Comparison of ENCODE assay signal across 24 mouse cellular contexts in genomic region chr1:52040366-52041061, GRCm38 (mm10). TPM values are rescaled to one million over a fixed set of nuclear protein-coding genes. Genes with fewer than 3 reads are reported as not detected.
DNase-seq lines count a peak whose midpoint lies in the region; TF ChIP-seq lines count a peak whose summit lies in the region.
"Had no signal": no experiment of that assay in that cellular context is flagged by ENCODE, and none has a peak within 500 bp of the region (broad histone marks: within the 10 kb centered on the region; RNA-seq: fewer than 3 reads in every experiment).

No protein-coding gene starts in this region.

- H3K4me1 ChIP-seq in lung, adult 2 months (ENCODE audit: control insufficient read depth, insufficient read depth, low read length): no peaks in the 10 kb centered on the region
- H3K4me1 ChIP-seq: kidney, embryonic 15.5 days had no signal

- peak; percentile 10 for DNase-seq in lung, postnatal 10 days
- no peak for DNase-seq in lung, adult 2 months
- DNase-seq in Muller cell, postnatal 12 days (ENCODE audit: inconsistent ontology term): peak; percentile 2
- DNase-seq in lung, postnatal 25 days (ENCODE audit: low spot score): peak; percentile 25
- no peak for DNase-seq in kidney, postnatal 14 days
- no peak for DNase-seq in retina, postnatal 1 day
- no peak for DNase-seq in T-cell, adult 2 months (ENCODE audit: low spot score)
- DNase-seq: adrenal gland, postnatal 14 days; B cell, adult 2 months; cerebellum, adult 11-12 months; cerebellum, adult 9-11 months; embryo, embryonic 11 days; gastrocnemius, postnatal 14 days; kidney, adult 11 months; kidney, postnatal 36 days; left cerebral cortex, postnatal 4 days; thymus, adult 18-20 months; thymus, postnatal 25 days had no signal

- TF ChIP-seq POLR2A in lung, adult 2 months (IDR thresholded peaks at IDR 0.05; ENCODE audit: borderline replicate concordance, extremely low read depth, low read depth, low read length): no peak

- WGBS in lung, adult 2 months: 62% methylated on average over 11 of the region's 11 CpGs

- H3K4me3 ChIP-seq in lung, adult 2 months (replicated peaks; ENCODE audit: extremely low read depth, low read depth, low read length): no peak overlapping the region
- H3K4me3 ChIP-seq: embryonic facial prominence, embryonic 12.5 days; hindbrain, embryonic 12.5 days; kidney, embryonic 15.5 days; lung, embryonic 15.5 days; myocyte; neural tube, embryonic 13.5 days had no signal

- no peak for TF ChIP-seq CTCF in lung, adult 2 months (IDR thresholded peaks at IDR 0.05; ENCODE audit: insufficient read depth, low read length)

RNA-seq across cellular contexts. Expression of gene Stat4, which starts 53.6 kb away (rescaled TPM):
- 0.95 and 1.1 TPM in 2 replicates for polyA plus RNA-seq in lung, adult 2 months (2012; rRNA removed)
- polyA plus RNA-seq: myocyte had no signal

Comparison
In these comparisons a context has a peak if more than half of its experiments do, and no peak if none do; other contexts are left out.
1. DNase-seq: peak in lung, postnatal 10 days (single experiment), Muller cell, postnatal 12 days (single experiment) and lung, postnatal 25 days (single experiment); none in lung, adult 2 months (single experiment), kidney, postnatal 14 days (single experiment), retina, postnatal 1 day (single experiment) and T-cell, adult 2 months (single experiment).